Mouse (Mus musculus) bone marrow, adult 2 months (tissue): ENCODE measurements at regions not wholly inside any gene's neighbourhood (a gene's known extent, or its start where the extent isn't known, plus 50 kb on each side); places are given as distances from the start of the nearest gene placed in this dataset.

ENCODE experiments used
- CTCF ChIP-seq: fragments of 200-500 bp; IDR thresholded peaks from 2 replicates; pipeline ENCODE4 v1.5.1; 2011; ENCODE audit warnings: low read length, control low read depth; ENCODE audit not compliant: control insufficient read depth, insufficient read depth
- POLR2A ChIP-seq: fragments of 200-500 bp; IDR thresholded peaks from 2 replicates; pipeline ENCODE4 v1.6.1; 2011; ENCODE audit warnings: low read depth, mild to moderate bottlenecking, control low read depth, low read length, borderline replicate concordance; ENCODE audit not compliant: control insufficient read depth

GRCm38 (mm10) chr13:84685930-84686329, 463.8 kb downstream of the Tmem161b start:
- no peak for TF ChIP-seq CTCF
- TF ChIP-seq POLR2A = no peak
